Mouse (Mus musculus) common myeloid progenitor, adult 5-6 weeks (primary cell): ENCODE measurements around the gene Slc35g2. TPM values are rescaled to one million over a fixed set of nuclear protein-coding genes. Genes with fewer than 3 reads are reported as not detected.

Source experiments
- total RNA-seq: library from RNA; stranded (forward); fragments of 200-1000, 187-1606 nt; gene quantifications from 2 replicates; pipeline ENCODE4 v1.2.3, GENCODE M21; 2017

Slc35g2 gene
- total RNA-seq, 1 experiment from 2014 or later = not detected

Other genes starting within 250 kb of the Slc35g2 start
- 1.6 and 2.3 TPM in 2 replicates for gene Il20rb, start 84.3 kb downstream of the Slc35g2 start, total RNA-seq
- gene Nck1, start 25.0 kb downstream of the Slc35g2 start, total RNA-seq = 22.9 and 39.1 TPM in 2 replicates
- gene Stag1, start 26.7 kb upstream of the Slc35g2 start, total RNA-seq = 101 and 133 TPM in 2 replicates